Mouse (Mus musculus) lung, postnatal 0 days (tissue): ENCODE results near the gene Polr1d.

Experiments
- CTCF ChIP-seq: IDR thresholded peaks from 2 replicates; pipeline ENCODE4 v1.5.1; 2016; ENCODE audit warnings: antibody characterized with exemption, mild to moderate bottlenecking
- EP300 ChIP-seq: IDR thresholded peaks from 2 replicates; pipeline ENCODE4 v1.6.1; 2016; ENCODE audit warnings: antibody characterized with exemption, mild to moderate bottlenecking, control low read depth

DNA sequence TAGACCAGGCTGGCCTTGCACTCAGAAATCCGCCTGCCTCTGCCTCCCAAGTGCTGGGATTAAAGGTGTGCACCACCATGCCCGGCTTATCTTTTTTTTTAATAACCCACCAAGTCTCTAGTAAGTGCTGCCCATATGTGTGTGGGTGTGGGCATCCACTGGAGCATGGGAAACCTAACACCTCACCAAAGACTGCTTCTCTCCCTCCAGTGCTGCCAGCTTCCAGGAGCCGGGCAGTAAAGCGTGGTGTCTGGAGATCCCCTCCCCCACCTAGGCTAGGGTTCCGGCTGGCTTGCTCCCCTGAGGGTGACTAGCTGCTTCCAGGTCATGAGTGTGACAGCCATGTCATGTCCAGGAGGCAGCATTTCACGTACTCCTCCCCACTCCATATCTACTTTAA lies 25.4 kb downstream of the Polr1d start:
- TF ChIP-seq CTCF (no peak), EP300 (no peak)
